Mouse (Mus musculus): ENCODE measurements around the gene Igf1r.

DNA sequence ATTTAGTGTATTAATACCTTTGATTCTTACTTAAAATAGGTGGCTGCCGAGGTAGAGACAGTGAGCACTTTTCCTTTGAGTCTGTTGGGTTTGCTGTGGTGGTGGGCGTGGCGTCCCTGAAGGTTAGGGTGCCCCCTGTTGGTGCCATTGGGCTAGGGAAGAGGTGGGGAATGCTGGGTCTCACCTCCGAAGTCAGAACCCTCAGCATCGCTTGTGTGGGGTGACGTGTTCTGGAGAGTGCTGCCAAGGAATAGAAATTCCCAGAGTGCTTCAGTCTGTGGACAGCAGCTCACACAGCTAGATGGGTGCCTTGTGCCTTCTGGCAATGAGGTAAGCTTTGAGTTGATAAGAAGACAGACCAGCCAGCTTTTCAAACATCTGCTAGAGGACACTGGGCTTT, 102.3 kb downstream of the Igf1r start:
- TF ChIP-seq CTCF (IDR thresholded peaks at IDR 0.05; ENCODE audit: insufficient read depth, low read length) = peak; percentile 27; the same call in 1 of the 2 replicates
- no peak for TF ChIP-seq POLR2A (IDR thresholded peaks at IDR 0.05; ENCODE audit: borderline replicate concordance, extremely low read depth, low read depth, low read length)

Measured in lung, adult 2 months (tissue).